Mouse (Mus musculus) intestine, embryonic 16.5 days (tissue): ENCODE results near the gene Hypm. TPM values are rescaled to one million over a fixed set of nuclear protein-coding genes. Genes with fewer than 3 reads are reported as not detected.

Source experiments
- polyA plus RNA-seq: library from polyadenylated mRNA; unstranded; fragments of >200 nt; fragmentation: Nextera tagmentation; extraction: Ambion mirVana; gene quantifications from 2 replicates; pipeline ENCODE4 v1.2.1, GENCODE M21; 2015

Gene Hypm
- polyA plus RNA-seq, 1 experiment from 2014 or later, result not detected

Other genes with a start within 250 kb of the Hypm start
- 65.1 and 68.8 TPM in 2 replicates for gene Dynlt3, start 183.9 kb upstream of the Hypm start, polyA plus RNA-seq
- not detected in 2 replicates for gene H2al3, start 2.8 kb downstream of the Hypm start, polyA plus RNA-seq
- 1.3 and 1.4 TPM in 2 replicates for gene Sytl5, start 38.7 kb downstream of the Hypm start, polyA plus RNA-seq